Mouse (Mus musculus): ENCODE measurements around the gene Anln. TPM values are rescaled to one million over a fixed set of nuclear protein-coding genes. Genes with fewer than 3 reads are reported as not detected.
"Not testable (repeated sequence)": the region's sequence is repeated elsewhere in the genome, so short reads cannot be mapped to it uniquely, and the experiment has no call there.

Anln gene
- polyA plus RNA-seq, 1 experiment from 2014 or later: 2.8 TPM

DNA sequence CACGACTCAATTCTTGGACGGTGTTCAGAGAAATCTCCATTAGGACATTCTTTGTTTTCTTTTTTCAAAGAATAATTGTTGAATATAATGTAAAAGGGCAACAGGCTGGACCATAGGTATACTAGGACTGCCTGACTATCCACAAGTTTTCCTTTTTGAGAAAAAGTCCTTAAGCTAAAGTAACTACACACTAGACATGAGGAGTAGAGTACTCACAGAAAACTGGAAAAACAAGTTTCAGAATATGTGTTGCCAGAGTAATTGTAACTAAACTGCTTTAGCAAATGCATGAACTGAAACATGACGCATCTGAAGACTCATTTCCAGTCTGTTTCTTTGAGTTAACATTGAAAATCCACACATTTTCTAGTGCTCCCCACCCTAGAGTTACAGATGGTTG, 16.4 kb upstream of the Anln start:
- H3K4me2 ChIP-seq (replicated peaks; ENCODE audit: low read depth, low read length): no peak overlapping the region; the same call in 1 of the 2 replicates
- H3K36me3 ChIP-seq (ENCODE audit: insufficient read depth, low read length): no peaks in the 10 kb centered on the region
- H3K27ac ChIP-seq (ENCODE audit: low read length): peak overlapping the region; percentile 68
- no peaks in the 10 kb centered on the region for H3K4me1 ChIP-seq (ENCODE audit: insufficient read depth, low read depth, low read length)
- H3K27me3 ChIP-seq (replicated peaks; ENCODE audit: insufficient read depth, low read length): no peaks in the 10 kb centered on the region
- TF ChIP-seq CTCF (IDR thresholded peaks at IDR 0.05) (no peak), EP300 (IDR thresholded peaks at IDR 0.05) (peak; percentile 92)
- H3K9me3 ChIP-seq (ENCODE audit: low read length): no peaks in the 10 kb centered on the region
- ATAC-seq (peak; percentile 97), DNase-seq (ENCODE audit: low spot score) (peak; percentile 88)
- no peak overlapping the region for H3K4me3 ChIP-seq (ENCODE audit: low read depth, low read length)
- H3K9ac ChIP-seq (replicated peaks; ENCODE audit: low read depth): no peak overlapping the region
- 44% methylated on average over 3 of the region's 3 CpGs for WGBS

DNA sequence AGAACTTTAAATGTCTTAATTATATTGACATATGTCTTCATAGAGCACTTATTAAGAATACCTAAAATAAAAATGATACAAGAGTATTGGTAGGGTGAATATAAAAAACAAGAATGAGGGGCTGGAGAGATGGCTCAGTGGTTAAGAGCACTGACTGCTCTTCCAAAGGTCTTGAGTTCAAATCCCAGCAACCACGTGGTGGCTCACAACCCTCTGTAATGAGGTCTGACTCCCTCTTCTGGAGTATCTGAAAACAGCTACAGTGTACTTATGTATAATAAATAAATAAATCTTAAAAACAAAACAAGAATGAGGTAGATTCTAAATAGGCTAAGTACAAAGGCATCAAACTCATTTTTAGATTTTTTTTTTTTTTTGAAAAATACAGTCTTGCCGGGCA, 14.5 kb upstream of the Anln start:
- not testable (repeated sequence) for H3K9ac ChIP-seq (replicated peaks; ENCODE audit: low read depth); H3K9me3 ChIP-seq (ENCODE audit: low read length); H3K4me3 ChIP-seq (ENCODE audit: low read depth, low read length); H3K36me3 ChIP-seq (ENCODE audit: insufficient read depth, low read length); H3K27ac ChIP-seq (ENCODE audit: low read length); ATAC-seq; H3K4me2 ChIP-seq (replicated peaks; ENCODE audit: low read depth, low read length); H3K27me3 ChIP-seq (replicated peaks; ENCODE audit: insufficient read depth, low read length); H3K4me1 ChIP-seq (ENCODE audit: insufficient read depth, low read depth, low read length); DNase-seq (ENCODE audit: low spot score)
- 68% methylated on average over 2 of the region's 2 CpGs for WGBS

DNA sequence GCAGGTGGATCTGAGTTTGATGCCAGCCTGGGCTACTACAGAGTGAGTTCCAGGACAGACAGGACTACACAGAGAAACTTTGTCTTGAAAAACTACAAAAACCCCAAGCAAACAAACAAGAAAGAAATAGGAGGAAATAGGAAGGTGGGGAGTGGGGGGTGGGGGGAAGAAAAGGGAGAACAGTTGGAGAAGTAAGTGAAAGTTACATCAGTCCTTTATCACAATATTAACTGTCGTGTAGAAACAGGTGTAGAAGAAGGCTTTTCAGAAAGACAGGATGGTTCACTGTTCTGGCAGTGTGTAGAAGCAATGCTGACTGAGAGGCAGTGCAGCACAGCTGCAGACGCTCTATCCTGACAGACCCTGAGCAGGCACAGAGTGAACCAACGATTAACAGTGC, 14.0 kb upstream of the Anln start:
- 70% methylated on average over 3 of the region's 3 CpGs for WGBS
- H3K9ac ChIP-seq (replicated peaks; ENCODE audit: low read depth): no peak overlapping the region
- ATAC-seq (no peak), DNase-seq (ENCODE audit: low spot score) (no peak)
- no peaks in the 10 kb centered on the region for H3K9me3 ChIP-seq (ENCODE audit: low read length)
- no peak overlapping the region for H3K4me2 ChIP-seq (replicated peaks; ENCODE audit: low read depth, low read length)
- H3K4me1 ChIP-seq (ENCODE audit: insufficient read depth, low read depth, low read length): no peaks in the 10 kb centered on the region
- TF ChIP-seq CTCF (IDR thresholded peaks at IDR 0.05) (no peak), EP300 (IDR thresholded peaks at IDR 0.05) (no peak)
- H3K27ac ChIP-seq (ENCODE audit: low read length): no peak overlapping the region
- H3K36me3 ChIP-seq (ENCODE audit: insufficient read depth, low read length): no peaks in the 10 kb centered on the region
- H3K27me3 ChIP-seq (replicated peaks; ENCODE audit: insufficient read depth, low read length): no peaks in the 10 kb centered on the region
- H3K4me3 ChIP-seq (ENCODE audit: low read depth, low read length): no peak overlapping the region

DNA sequence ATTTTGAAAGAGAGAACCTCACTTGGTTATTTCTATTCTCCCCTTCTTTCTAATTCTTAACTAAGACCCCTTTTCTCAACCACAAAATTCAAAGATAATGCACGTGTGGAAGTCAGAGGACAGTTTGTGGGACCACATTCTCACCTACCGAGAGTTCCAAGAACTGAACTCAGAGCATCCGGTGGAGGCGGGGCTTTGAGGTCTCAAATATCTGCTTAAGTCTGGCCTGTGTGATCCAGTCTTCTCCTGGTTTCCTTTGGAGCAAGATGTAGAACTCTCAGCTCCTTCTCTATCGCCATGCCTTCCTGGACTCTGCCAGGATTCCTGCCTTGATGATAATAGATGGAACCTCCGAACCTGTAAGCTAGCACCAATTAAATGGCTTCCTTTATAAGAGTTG, 13.0 kb upstream of the Anln start:
- Histone ChIP-seq H3K4me1 (ENCODE audit: insufficient read depth, low read depth, low read length) (no peaks in the 10 kb centered on the region), H3K9ac (replicated peaks; ENCODE audit: low read depth) (no peak overlapping the region), H3K4me3 (ENCODE audit: low read depth, low read length) (no peak overlapping the region), H3K36me3 (ENCODE audit: insufficient read depth, low read length) (no peaks in the 10 kb centered on the region), H3K27ac (ENCODE audit: low read length) (no peak overlapping the region), H3K27me3 (replicated peaks; ENCODE audit: insufficient read depth, low read length) (no peaks in the 10 kb centered on the region), H3K4me2 (replicated peaks; ENCODE audit: low read depth, low read length) (no peak overlapping the region), H3K9me3 (ENCODE audit: low read length) (no peaks in the 10 kb centered on the region)
- ATAC-seq: no peak
- TF ChIP-seq EP300 (IDR thresholded peaks at IDR 0.05): no peak
- no peak for TF ChIP-seq CTCF (IDR thresholded peaks at IDR 0.05)
- no peak for DNase-seq (ENCODE audit: low spot score)
- WGBS: 85% methylated on average over 6 of the region's 6 CpGs

DNA sequence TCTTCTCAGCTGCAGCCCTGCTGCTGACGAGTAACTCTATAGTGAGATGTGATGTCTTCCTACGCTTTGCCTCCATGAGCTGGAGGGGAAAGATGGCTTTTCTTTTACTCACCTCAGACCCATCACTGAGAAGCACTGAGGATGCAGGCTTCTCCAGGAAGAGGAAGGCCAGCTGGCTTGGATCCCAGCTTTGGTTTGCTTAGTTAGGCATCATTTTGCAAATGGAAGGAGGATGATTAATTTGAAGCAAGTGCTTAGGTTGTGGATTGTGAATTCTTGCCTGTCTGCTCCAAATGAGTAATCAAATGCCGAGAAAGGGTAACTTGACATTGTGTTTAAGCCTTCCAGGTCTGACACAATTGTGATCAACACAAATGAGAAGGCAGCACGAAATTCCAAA, 10.0 kb upstream of the Anln start:
- 44% methylated on average over 4 of the region's 4 CpGs for WGBS
- DNase-seq (ENCODE audit: low spot score) (no peak), ATAC-seq (no peak)
- H3K27ac ChIP-seq (ENCODE audit: low read length): no peak overlapping the region
- no peaks in the 10 kb centered on the region for H3K36me3 ChIP-seq (ENCODE audit: insufficient read depth, low read length)
- H3K9ac ChIP-seq (replicated peaks; ENCODE audit: low read depth): no peak overlapping the region
- H3K4me3 ChIP-seq (ENCODE audit: low read depth, low read length): no peak overlapping the region
- H3K4me1 ChIP-seq (ENCODE audit: insufficient read depth, low read depth, low read length): no peaks in the 10 kb centered on the region
- no peaks in the 10 kb centered on the region for H3K9me3 ChIP-seq (ENCODE audit: low read length)
- H3K4me2 ChIP-seq (replicated peaks; ENCODE audit: low read depth, low read length): no peak overlapping the region
- TF ChIP-seq CTCF (IDR thresholded peaks at IDR 0.05): no peak
- TF ChIP-seq EP300 (IDR thresholded peaks at IDR 0.05): no peak
- no peaks in the 10 kb centered on the region for H3K27me3 ChIP-seq (replicated peaks; ENCODE audit: insufficient read depth, low read length)

DNA sequence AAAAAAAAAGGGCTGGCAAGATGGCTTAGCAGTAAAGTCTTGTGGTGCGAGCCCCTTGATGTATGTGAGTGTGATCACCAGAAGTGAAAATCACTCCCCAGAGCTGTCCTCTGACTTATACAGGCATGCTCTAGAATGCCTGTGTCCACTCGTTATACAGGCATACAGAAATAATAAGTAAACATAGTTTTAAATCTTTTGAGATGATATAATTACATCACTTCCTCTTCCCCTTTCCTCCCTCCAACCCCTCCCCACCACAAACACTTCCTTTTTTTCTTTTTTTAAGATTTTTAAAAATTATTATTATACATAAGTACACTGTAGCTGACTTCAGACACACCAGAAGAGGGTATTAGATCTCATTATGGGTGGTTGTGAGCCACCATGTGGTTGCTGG, 5.7 kb upstream of the Anln start:
- 81% methylated on average over 2 of the region's 2 CpGs for WGBS
- Histone ChIP-seq H3K9me3 (ENCODE audit: low read length) (no peaks in the 10 kb centered on the region), H3K36me3 (ENCODE audit: insufficient read depth, low read length) (no peaks in the 10 kb centered on the region), H3K4me3 (ENCODE audit: low read depth, low read length) (no peak overlapping the region), H3K4me2 (replicated peaks; ENCODE audit: low read depth, low read length) (no peak overlapping the region), H3K4me1 (ENCODE audit: insufficient read depth, low read depth, low read length) (peaks cover 3% of the 10 kb centered on the region; the same call in 1 of the 2 replicates), H3K9ac (replicated peaks; ENCODE audit: low read depth) (no peak overlapping the region), H3K27ac (ENCODE audit: low read length) (no peak overlapping the region), H3K27me3 (replicated peaks; ENCODE audit: insufficient read depth, low read length) (no peaks in the 10 kb centered on the region)
- TF ChIP-seq CTCF (IDR thresholded peaks at IDR 0.05): no peak
- no peak for TF ChIP-seq EP300 (IDR thresholded peaks at IDR 0.05)
- no peak for DNase-seq (ENCODE audit: low spot score)
- no peak for ATAC-seq

DNA sequence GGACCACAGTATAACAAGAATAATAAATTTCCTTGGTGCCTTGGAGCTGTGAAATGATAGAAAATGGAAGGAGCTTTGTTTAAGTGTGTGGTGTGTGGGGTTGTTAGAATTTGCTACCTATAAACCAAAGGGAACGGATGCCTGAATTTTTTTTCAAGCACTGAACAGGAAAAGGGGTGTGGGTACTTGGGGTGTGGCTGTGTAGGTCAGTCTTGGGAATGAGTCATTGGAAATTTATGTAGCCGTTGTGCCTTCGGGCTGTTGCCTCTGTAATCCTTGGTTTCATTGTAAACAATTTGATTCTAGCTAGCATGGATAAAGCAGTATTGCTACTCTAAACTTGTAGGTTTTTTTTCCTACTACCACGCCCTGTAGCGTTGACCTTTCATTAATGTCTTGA, 1.4 kb upstream of the Anln start:
- peak; percentile 29 for ATAC-seq
- peak; percentile 83 for DNase-seq (ENCODE audit: low spot score)

More for the DNA sequence above, 1.4 kb upstream of the Anln start:
- Histone ChIP-seq H3K4me2 (replicated peaks; ENCODE audit: low read depth, low read length) (no peak overlapping the region), H3K9ac (replicated peaks; ENCODE audit: low read depth) (no peak overlapping the region), H3K36me3 (ENCODE audit: insufficient read depth, low read length) (no peaks in the 10 kb centered on the region), H3K4me3 (ENCODE audit: low read depth, low read length) (no peak overlapping the region), H3K27ac (ENCODE audit: low read length) (no peak overlapping the region; the same call in 1 of the 2 replicates), H3K9me3 (ENCODE audit: low read length) (no peaks in the 10 kb centered on the region), H3K27me3 (replicated peaks; ENCODE audit: insufficient read depth, low read length) (no peaks in the 10 kb centered on the region), H3K4me1 (ENCODE audit: insufficient read depth, low read depth, low read length) (peaks cover 6% of the 10 kb centered on the region; the same call in 1 of the 2 replicates)
- WGBS: 60% methylated on average over 5 of the region's 5 CpGs
- TF ChIP-seq CTCF (IDR thresholded peaks at IDR 0.05): no peak
- TF ChIP-seq EP300 (IDR thresholded peaks at IDR 0.05): peak; percentile 77

Data from lung, postnatal 0 days (tissue).